Mouse (Mus musculus): ENCODE data around the gene Sh3kbp1. TPM values are rescaled to one million over a fixed set of nuclear protein-coding genes. Genes with fewer than 3 reads are reported as not detected.

Gene Sh3kbp1
- polyA plus RNA-seq, 1 experiment, result 32.2 TPM

GRCm38 (mm10) chrX:159628629-159629028, 1.6 kb downstream of the Sh3kbp1 start:
- 19% methylated on average over 4 of the region's 4 CpGs for WGBS
- no peak overlapping the region for H3K27ac ChIP-seq (ENCODE audit: control insufficient read depth, insufficient read depth, low read depth, low read length, poor library complexity)

GRCm38 (mm10) chrX:159629203-159629602, 2.1 kb downstream of the Sh3kbp1 start:
- 35% methylated on average over 2 of the region's 2 CpGs for WGBS
- TF ChIP-seq CTCF (IDR thresholded peaks at IDR 0.05; ENCODE audit: control insufficient read depth, insufficient read depth, low read length), result no peak
- TF ChIP-seq POLR2A (IDR thresholded peaks at IDR 0.05; ENCODE audit: borderline replicate concordance, control insufficient read depth, low read depth, low read length), result no peak
- no peak overlapping the region for H3K27ac ChIP-seq (ENCODE audit: control insufficient read depth, insufficient read depth, low read depth, low read length, poor library complexity)
- no peaks in the 10 kb centered on the region; the same call in 1 of the 2 replicates for H3K4me1 ChIP-seq (ENCODE audit: control insufficient read depth, insufficient read depth, low read length)
- H3K4me3 ChIP-seq (replicated peaks; ENCODE audit: control insufficient read depth, low read depth, low read length), result no peak overlapping the region

More at GRCm38 (mm10) chrX:159628629-159629028, 1.6 kb downstream of the Sh3kbp1 start:
- Histone ChIP-seq H3K4me3 (replicated peaks; ENCODE audit: control insufficient read depth, low read depth, low read length) (peak overlapping the region; percentile 24), H3K4me1 (ENCODE audit: control insufficient read depth, insufficient read depth, low read length) (no peaks in the 10 kb centered on the region; the same call in 1 of the 2 replicates)
- TF ChIP-seq POLR2A (IDR thresholded peaks at IDR 0.05; ENCODE audit: borderline replicate concordance, control insufficient read depth, low read depth, low read length) (no peak), CTCF (IDR thresholded peaks at IDR 0.05; ENCODE audit: control insufficient read depth, insufficient read depth, low read length) (no peak)

DNA sequence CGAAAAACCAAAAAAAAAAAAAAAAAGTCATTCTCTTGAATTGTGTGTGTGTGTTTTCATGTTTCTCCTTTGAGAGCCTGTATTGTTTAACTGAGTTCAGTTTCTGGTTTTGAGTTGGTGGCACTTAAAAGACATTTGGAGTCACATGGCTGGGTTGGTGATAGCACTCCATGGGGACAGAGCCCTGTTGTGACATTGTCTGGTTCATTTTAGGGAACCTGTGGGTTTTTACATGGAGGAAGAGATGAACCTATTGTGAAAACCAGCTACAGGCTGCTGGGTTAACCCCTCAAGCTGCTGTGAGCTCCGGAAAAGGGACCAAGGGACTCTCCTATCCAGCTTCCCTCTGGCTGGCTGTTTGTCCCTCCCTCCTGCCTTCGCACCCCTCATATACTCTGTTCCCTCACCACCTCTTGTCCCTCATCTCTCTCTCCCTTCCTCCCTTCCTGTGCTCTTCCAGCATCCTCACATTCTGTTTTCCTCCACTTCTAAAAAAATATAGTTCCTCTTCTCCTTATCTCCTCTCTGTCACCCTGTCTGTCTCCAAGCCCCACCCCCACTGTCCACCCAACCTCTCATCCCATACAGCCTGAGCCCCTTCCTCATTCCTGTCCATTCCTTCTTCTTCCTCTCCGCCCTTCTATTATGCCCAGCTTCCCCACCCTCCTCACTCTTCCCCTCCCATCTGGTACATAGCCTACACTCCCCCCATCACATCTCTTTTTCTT, 11.6 kb downstream of the Sh3kbp1 start:
- peak overlapping the region; percentile 81; the same call in 1 of the 2 replicates for H3K27ac ChIP-seq (ENCODE audit: control insufficient read depth, insufficient read depth, low read depth, low read length, poor library complexity)
- H3K4me3 ChIP-seq (replicated peaks; ENCODE audit: control insufficient read depth, low read depth, low read length), result peak overlapping the region; percentile 65
- 22% methylated on average over 4 of the region's 4 CpGs for WGBS
- TF ChIP-seq POLR2A (IDR thresholded peaks at IDR 0.05; ENCODE audit: borderline replicate concordance, control insufficient read depth, low read depth, low read length) (no peak), CTCF (IDR thresholded peaks at IDR 0.05; ENCODE audit: control insufficient read depth, insufficient read depth, low read length) (no peak)
- H3K4me1 ChIP-seq (ENCODE audit: control insufficient read depth, insufficient read depth, low read length), result peaks cover 2% of the 10 kb centered on the region; the same call in 1 of the 2 replicates

DNA sequence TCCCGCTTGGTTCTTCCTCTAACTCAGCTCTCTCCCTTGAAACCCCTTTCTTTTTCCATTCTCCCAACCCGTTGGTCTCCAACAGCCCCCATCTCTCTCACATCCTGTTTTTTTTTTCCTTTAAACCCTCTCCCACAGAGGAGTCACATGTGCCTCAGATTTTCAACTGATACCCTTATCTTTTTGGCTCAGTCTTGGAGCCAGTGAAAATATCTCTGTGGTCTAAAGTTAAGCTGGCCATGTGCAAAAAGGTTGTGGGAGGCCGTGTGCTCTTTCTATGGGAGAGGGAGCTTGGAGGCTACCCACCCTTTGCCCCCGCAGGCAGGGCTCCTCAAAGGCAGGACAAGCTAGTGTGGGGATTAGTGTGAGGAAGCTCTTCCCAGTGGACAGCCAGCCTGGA, 12.9 kb downstream of the Sh3kbp1 start:
- peaks cover 2% of the 10 kb centered on the region; the same call in 1 of the 2 replicates for H3K4me1 ChIP-seq (ENCODE audit: control insufficient read depth, insufficient read depth, low read length)
- TF ChIP-seq POLR2A (IDR thresholded peaks at IDR 0.05; ENCODE audit: borderline replicate concordance, control insufficient read depth, low read depth, low read length), result no peak
- no peak for TF ChIP-seq CTCF (IDR thresholded peaks at IDR 0.05; ENCODE audit: control insufficient read depth, insufficient read depth, low read length)
- 36% methylated on average over 4 of the region's 4 CpGs for WGBS
- peak overlapping the region; percentile 39; the same call in 1 of the 2 replicates for H3K27ac ChIP-seq (ENCODE audit: control insufficient read depth, insufficient read depth, low read depth, low read length, poor library complexity)
- no peak overlapping the region for H3K4me3 ChIP-seq (replicated peaks; ENCODE audit: control insufficient read depth, low read depth, low read length)

DNA sequence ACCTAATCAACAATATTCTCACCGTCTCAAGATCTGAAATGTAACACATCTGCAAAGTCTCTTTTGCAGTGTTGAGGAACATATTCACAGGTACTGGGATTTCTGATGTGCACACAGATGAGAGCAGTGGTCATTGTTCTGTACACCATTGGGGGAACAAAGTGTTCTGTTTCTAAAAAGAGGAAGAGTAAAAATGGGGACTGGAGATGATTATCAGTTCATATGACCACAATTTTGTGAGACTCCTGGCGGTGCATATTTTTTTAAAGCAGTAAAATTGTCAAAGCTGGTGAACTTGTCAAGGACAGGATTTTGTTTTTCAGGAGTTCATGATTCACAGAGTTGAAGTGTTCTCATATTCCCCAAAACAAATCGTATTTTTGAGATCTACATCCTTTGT, 18.2 kb downstream of the Sh3kbp1 start:
- no peaks in the 10 kb centered on the region; the same call in 1 of the 2 replicates for H3K4me1 ChIP-seq (ENCODE audit: control insufficient read depth, insufficient read depth, low read length)
- WGBS, result 33% methylated on average over 3 of the region's 3 CpGs
- no peak overlapping the region for H3K4me3 ChIP-seq (replicated peaks; ENCODE audit: control insufficient read depth, low read depth, low read length)
- no peak overlapping the region for H3K27ac ChIP-seq (ENCODE audit: control insufficient read depth, insufficient read depth, low read depth, low read length, poor library complexity)
- TF ChIP-seq POLR2A (IDR thresholded peaks at IDR 0.05; ENCODE audit: borderline replicate concordance, control insufficient read depth, low read depth, low read length) (no peak), CTCF (IDR thresholded peaks at IDR 0.05; ENCODE audit: control insufficient read depth, insufficient read depth, low read length) (no peak)

DNA sequence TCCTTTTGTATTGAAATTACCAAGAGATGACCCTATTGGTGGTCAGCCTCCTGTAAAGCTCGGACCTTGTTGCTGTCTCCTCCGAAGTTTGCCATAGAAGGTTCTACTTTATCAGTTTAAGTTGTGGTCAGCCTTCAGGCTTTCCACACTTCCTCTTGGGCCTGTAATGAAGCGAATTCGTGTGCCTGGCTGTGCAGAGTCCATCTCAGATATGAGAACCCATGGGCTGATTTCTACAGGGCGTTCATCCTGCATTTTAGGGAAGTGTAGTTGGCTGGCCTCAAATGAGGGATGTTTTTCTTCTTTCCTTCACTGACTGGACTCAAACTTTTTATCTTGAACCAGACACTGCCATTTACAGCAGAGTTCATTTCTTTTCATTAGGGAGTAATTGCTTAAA, 20.5 kb downstream of the Sh3kbp1 start:
- no peak overlapping the region for H3K4me3 ChIP-seq (replicated peaks; ENCODE audit: control insufficient read depth, low read depth, low read length)
- WGBS, result 20% methylated on average over 5 of the region's 5 CpGs
- H3K27ac ChIP-seq (ENCODE audit: control insufficient read depth, insufficient read depth, low read depth, low read length, poor library complexity), result no peak overlapping the region
- TF ChIP-seq CTCF (IDR thresholded peaks at IDR 0.05; ENCODE audit: control insufficient read depth, insufficient read depth, low read length), result no peak
- no peak for TF ChIP-seq POLR2A (IDR thresholded peaks at IDR 0.05; ENCODE audit: borderline replicate concordance, control insufficient read depth, low read depth, low read length)
- H3K4me1 ChIP-seq (ENCODE audit: control insufficient read depth, insufficient read depth, low read length), result peaks cover 2% of the 10 kb centered on the region

DNA sequence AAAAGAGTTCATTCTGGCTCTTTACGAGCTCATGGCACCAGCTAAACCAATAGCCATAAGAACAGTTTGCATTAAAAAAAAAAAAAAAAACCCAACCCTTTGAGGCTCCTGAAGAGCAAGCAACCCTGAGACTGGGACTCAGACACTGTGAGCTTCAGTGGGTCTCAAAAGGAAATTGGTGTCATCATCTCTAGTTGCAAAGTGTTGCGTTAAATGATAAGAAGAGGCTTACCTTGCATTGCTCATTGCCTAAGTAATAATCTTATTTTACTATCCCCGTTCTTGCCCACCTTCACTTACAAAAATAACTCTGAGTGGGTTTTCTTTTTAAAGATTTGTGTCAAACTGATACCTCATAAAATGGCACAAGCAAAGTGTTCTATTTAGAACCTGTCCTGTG, 21.5 kb downstream of the Sh3kbp1 start:
- Histone ChIP-seq H3K4me3 (replicated peaks; ENCODE audit: control insufficient read depth, low read depth, low read length) (no peak overlapping the region), H3K4me1 (ENCODE audit: control insufficient read depth, insufficient read depth, low read length) (peaks cover 2% of the 10 kb centered on the region), H3K27ac (ENCODE audit: control insufficient read depth, insufficient read depth, low read depth, low read length, poor library complexity) (no peak overlapping the region)
- TF ChIP-seq CTCF (IDR thresholded peaks at IDR 0.05; ENCODE audit: control insufficient read depth, insufficient read depth, low read length), result no peak
- no peak for TF ChIP-seq POLR2A (IDR thresholded peaks at IDR 0.05; ENCODE audit: borderline replicate concordance, control insufficient read depth, low read depth, low read length)
- 41% methylated on average over 3 of the region's 3 CpGs for whole genome bisulfite sequencing

DNA sequence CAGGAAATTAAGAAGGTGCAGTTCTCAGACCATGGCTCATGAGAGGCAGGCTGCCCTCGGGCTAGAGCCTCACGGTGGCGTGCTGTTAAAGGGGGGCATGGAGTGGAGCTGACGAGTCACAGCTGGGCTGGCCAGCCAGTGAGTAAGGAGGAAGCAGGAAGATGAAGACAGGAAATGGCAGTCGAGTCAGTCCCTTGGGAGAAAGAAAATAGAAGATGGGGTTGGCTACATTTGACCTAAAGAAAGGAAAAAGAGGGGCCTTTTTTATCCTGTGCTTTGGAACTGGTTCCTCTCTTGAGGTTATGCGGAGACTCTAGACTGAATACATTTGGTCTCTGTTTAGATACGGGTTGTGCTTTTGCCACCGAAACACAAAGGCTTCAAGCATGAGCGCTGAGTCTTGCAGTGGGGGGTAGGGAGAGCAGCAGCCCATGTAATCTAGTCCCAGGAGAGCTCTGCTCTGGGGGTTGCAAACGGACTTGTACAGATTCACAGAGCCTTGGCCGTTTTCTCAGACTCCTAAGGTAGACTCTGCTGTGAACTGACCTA, 23.1 kb downstream of the Sh3kbp1 start:
- no peak for TF ChIP-seq POLR2A (IDR thresholded peaks at IDR 0.05; ENCODE audit: borderline replicate concordance, control insufficient read depth, low read depth, low read length)
- TF ChIP-seq CTCF (IDR thresholded peaks at IDR 0.05; ENCODE audit: control insufficient read depth, insufficient read depth, low read length), result no peak; the same call in 1 of the 2 replicates
- WGBS, result 35% methylated on average over 11 of the region's 11 CpGs
- Histone ChIP-seq H3K4me1 (ENCODE audit: control insufficient read depth, insufficient read depth, low read length) (peaks cover 2% of the 10 kb centered on the region), H3K27ac (ENCODE audit: control insufficient read depth, insufficient read depth, low read depth, low read length, poor library complexity) (peak overlapping the region; percentile 30), H3K4me3 (replicated peaks; ENCODE audit: control insufficient read depth, low read depth, low read length) (no peak overlapping the region)

All from bone marrow, adult 2 months (tissue).